Mouse (Mus musculus) liver (tissue): ENCODE measurements around the gene Exd2.
A peak's percentile ranks its signal among the peaks of the same experiment; 100 is the strongest.

ENCODE experiments used
- DNase-seq: peaks from one replicate; pipeline ENCODE4 v3.0.0-alpha.2; 2020; ENCODE audit warnings: mixed read lengths

Exd2 gene

GRCm38 (mm10) chr12:80498356-80498755 is 35.5 kb downstream of the Exd2 start:
- DNase-seq, result no peak

- DNase-seq, result no peak
These were observed 37.6 kb downstream of the Exd2 start for GRCm38 (mm10) chr12:80500506-80500905.

- DNase-seq, result no peak
These were observed 41.8 kb downstream of the Exd2 start for GRCm38 (mm10) chr12:80504718-80505117.

GRCm38 (mm10) chr12:80507041-80507745 is 44.3 kb downstream of the Exd2 start:
- DNase-seq, result no peak

- no peak for DNase-seq
These were observed 55.1 kb downstream of the Exd2 start, which contains the start of gene Galnt16 for GRCm38 (mm10) chr12:80517977-80518376. TSS of gene Galnt16 (plus strand) at chr12:80518277.

- no peak for DNase-seq
These were observed 55.5 kb downstream of the Exd2 start for GRCm38 (mm10) chr12:80518393-80518756.

GRCm38 (mm10) chr12:80518757-80519620 is 56.1 kb downstream of the Exd2 start:
- no peak for DNase-seq

- peak; percentile 25 for DNase-seq
These were observed 56.9 kb downstream of the Exd2 start for GRCm38 (mm10) chr12:80519621-80520332.

- no peak for DNase-seq
These were observed 59.1 kb downstream of the Exd2 start for GRCm38 (mm10) chr12:80522006-80522405.

GRCm38 (mm10) chr12:80524276-80524921 is 61.5 kb downstream of the Exd2 start:
- DNase-seq, result no peak

- no peak for DNase-seq
These were observed 62.6 kb downstream of the Exd2 start for GRCm38 (mm10) chr12:80525513-80525912.

- DNase-seq, result no peak
These were observed 63.6 kb downstream of the Exd2 start for GRCm38 (mm10) chr12:80526511-80526910.

GRCm38 (mm10) chr12:80527727-80528389 is 65.0 kb downstream of the Exd2 start:
- DNase-seq, result no peak

GRCm38 (mm10) chr12:80530052-80530451 is 67.2 kb downstream of the Exd2 start:
- no peak for DNase-seq

GRCm38 (mm10) chr12:80530630-80531029 is 67.7 kb downstream of the Exd2 start:
- DNase-seq, result no peak

- DNase-seq, result peak; percentile 39
These were observed 68.7 kb downstream of the Exd2 start for GRCm38 (mm10) chr12:80531585-80531984.

GRCm38 (mm10) chr12:80533876-80534275 is 71.0 kb downstream of the Exd2 start:
- no peak for DNase-seq

GRCm38 (mm10) chr12:80537313-80537712 is 74.4 kb downstream of the Exd2 start:
- DNase-seq, result no peak

- no peak for DNase-seq
These were observed 75.4 kb downstream of the Exd2 start for GRCm38 (mm10) chr12:80538311-80538710.

GRCm38 (mm10) chr12:80545310-80545709 is 82.4 kb downstream of the Exd2 start:
- DNase-seq, result no peak

GRCm38 (mm10) chr12:80549646-80550045 is 86.8 kb downstream of the Exd2 start:
- DNase-seq, result no peak
